Mouse (Mus musculus) layer of hippocampus, adult 2 months (tissue): ENCODE measurements at regions not wholly inside any gene's neighbourhood (a gene's known extent, or its start where the extent isn't known, plus 50 kb on each side); places are given as distances from the start of the nearest gene placed in this dataset.

Source experiments
- DNase-seq, 2 experiments: peaks; one replicate each; pipeline ENCODE4 v3.0.0; 2022; ENCODE audit warnings: low spot score in 2 of 2
- H3K27ac ChIP-seq: fragments of 200-600 bp; 2 replicates; pipeline ENCODE4 v1.8.1; 2022
- H3K4me3 ChIP-seq: fragments of 200-600 bp; 2 replicates; pipeline ENCODE4 v1.8.1; 2022; ENCODE audit warnings: mild to moderate bottlenecking
- CTCF ChIP-seq: fragments of 200-600 bp; conservative IDR thresholded peaks from 2 replicates; pipeline ENCODE4 v1.8.1; 2022; ENCODE audit warnings: antibody characterized with exemption, mild to moderate bottlenecking, moderate library complexity

DNA sequence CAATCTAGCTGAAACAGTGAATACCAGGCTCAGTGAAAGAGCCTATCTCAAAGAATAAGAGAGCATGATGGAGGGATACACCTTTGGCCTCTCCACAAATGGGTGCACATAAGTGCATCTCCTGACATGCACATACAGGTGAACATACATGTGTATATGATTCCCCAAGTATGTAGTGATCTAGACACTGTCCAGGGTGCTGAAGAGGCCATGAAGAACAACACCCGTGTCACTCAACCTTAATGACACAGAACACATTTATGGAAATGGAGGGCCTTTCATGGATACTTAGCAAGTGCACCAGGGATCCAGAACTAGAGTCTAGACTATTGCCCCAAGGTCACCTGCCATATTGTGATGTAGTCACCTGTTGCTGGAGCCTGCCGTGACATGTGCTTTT is 56.9 kb downstream of the Spata19 start:
- Histone ChIP-seq H3K27ac (peak overlapping the region; percentile 61), H3K4me3 (no peak overlapping the region)
- no peak for DNase-seq
- no peak for TF ChIP-seq CTCF

GRCm38 (mm10) chr9:27453924-27454652 is 57.5 kb downstream of the Spata19 start:
- DNase-seq = peak; percentile 49 to 84
- Histone ChIP-seq H3K27ac (peak overlapping the region; percentile 61), H3K4me3 (no peak overlapping the region)
- no peak for TF ChIP-seq CTCF

GRCm38 (mm10) chr9:27458335-27459040 is 61.9 kb downstream of the Spata19 start:
- no peak overlapping the region for H3K27ac ChIP-seq
- H3K4me3 ChIP-seq = no peak overlapping the region
- TF ChIP-seq CTCF = no peak; the same call in 1 of the 2 replicates
- DNase-seq = no peak

DNA sequence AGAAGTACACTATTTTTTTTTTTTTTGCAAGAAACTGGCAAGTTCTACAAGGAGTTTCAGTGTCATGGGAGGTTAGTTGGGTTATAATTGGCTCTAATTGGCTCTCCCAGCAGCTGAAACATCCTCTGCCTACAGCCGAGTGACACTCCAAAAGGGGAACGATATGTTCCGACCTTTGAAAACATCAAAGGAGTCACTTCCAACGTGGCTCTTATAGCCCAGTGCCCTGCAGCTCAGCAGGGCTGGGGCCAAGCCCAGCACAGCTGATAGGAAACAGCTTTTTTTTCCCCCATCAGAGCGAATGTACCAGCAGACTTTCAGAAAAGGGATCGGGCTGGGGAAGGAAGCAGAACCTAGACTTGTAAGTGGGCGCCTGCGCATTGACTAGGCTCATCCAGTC is 64.4 kb downstream of the Spata19 start:
- no peak for DNase-seq
- no peak overlapping the region for H3K4me3 ChIP-seq
- no peak for TF ChIP-seq CTCF
- H3K27ac ChIP-seq = no peak overlapping the region

DNA sequence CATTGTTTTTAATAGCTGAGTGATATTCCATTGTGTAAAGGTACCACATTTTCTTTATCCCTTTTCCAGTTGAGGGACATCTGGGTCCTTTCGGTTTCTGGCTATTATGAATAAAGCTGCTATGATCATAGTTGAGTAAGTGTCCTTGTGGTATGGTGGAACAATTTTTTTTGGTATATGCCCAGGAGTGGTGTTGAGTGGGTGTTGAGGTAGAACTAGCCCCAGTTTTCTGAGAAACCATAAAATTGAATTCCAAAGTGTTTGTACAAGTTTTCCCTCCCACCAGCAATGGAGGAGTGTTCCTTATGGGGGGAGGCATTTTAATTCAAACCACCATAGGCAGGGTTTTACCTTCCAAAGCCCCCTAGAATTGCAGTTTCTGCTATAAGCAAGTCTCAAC is 67.4 kb downstream of the Spata19 start:
- no peak for TF ChIP-seq CTCF
- DNase-seq = no peak
- no peak overlapping the region for H3K27ac ChIP-seq
- H3K4me3 ChIP-seq = no peak overlapping the region

- TF ChIP-seq CTCF = no peak
- 0 out of 2 replicates have a peak overlapping the region, but pooled peaks have one; percentile 7 for H3K27ac ChIP-seq
- peak; percentile 31 to 41 for DNase-seq
- no peak overlapping the region for H3K4me3 ChIP-seq
Observed at GRCm38 (mm10) chr9:27475468-27475867, 78.9 kb downstream of the Spata19 start.

- no peak for DNase-seq
- Histone ChIP-seq H3K4me3 (no peak overlapping the region), H3K27ac (peak overlapping the region; percentile 67)
- no peak for TF ChIP-seq CTCF
Observed at GRCm38 (mm10) chr9:27476636-27477035, 80.0 kb downstream of the Spata19 start.

GRCm38 (mm10) chr9:27477079-27477687 is 80.6 kb downstream of the Spata19 start:
- no peak for DNase-seq
- TF ChIP-seq CTCF = no peak
- peak overlapping the region; percentile 67 for H3K27ac ChIP-seq
- H3K4me3 ChIP-seq = no peak overlapping the region

- no peak for TF ChIP-seq CTCF
- Histone ChIP-seq H3K27ac (no peak overlapping the region), H3K4me3 (no peak overlapping the region)
- DNase-seq = no peak
Observed at GRCm38 (mm10) chr9:27478346-27478745, 81.7 kb downstream of the Spata19 start.

DNA sequence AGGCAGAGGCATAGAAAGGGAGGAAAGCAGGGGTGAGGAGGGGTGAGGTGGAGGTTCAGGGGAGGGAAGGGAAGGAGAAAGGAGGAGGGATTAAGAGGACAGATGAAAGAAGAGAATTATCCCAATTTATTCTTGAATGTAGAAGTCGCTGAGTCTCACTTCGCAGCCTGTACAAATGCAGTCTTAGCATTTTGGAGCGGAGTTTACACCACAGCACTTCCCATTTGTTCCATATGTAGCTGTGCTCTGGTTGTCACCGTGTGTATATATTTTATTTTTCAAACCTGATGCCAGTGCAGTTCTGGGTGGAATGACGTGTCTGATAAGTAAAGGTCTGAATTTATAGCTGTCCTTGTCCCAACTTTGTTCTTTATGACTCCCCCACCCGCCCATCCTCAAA is 105.2 kb downstream of the Spata19 start:
- DNase-seq = no peak
- no peak for TF ChIP-seq CTCF

GRCm38 (mm10) chr9:27509157-27509556 is 112.6 kb downstream of the Spata19 start:
- peak in 1 of 2 experiments; percentile 67 for DNase-seq
- peak overlapping the region; percentile 54; the same call in 1 of the 2 replicates for H3K27ac ChIP-seq
- H3K4me3 ChIP-seq = no peak overlapping the region
- no peak for TF ChIP-seq CTCF

More for the DNA sequence above, 105.2 kb downstream of the Spata19 start:
- Histone ChIP-seq H3K4me3 (no peak overlapping the region), H3K27ac (no peak overlapping the region)

- TF ChIP-seq CTCF = no peak
- DNase-seq = no peak
- H3K4me3 ChIP-seq = no peak overlapping the region
- peak overlapping the region; percentile 67; the same call in 1 of the 2 replicates for H3K27ac ChIP-seq
Observed at GRCm38 (mm10) chr9:27509711-27510110, 113.1 kb downstream of the Spata19 start.

- TF ChIP-seq CTCF = no peak
- DNase-seq = peak; percentile 40 to 62
- Histone ChIP-seq H3K4me3 (no peak overlapping the region), H3K27ac (peak overlapping the region; percentile 32; the same call in 1 of the 2 replicates)
Observed at GRCm38 (mm10) chr9:27511161-27511560, 114.6 kb downstream of the Spata19 start.
